Mouse (Mus musculus) heart, embryonic 11.5 days (tissue): ENCODE data around the gene Arhgap10. TPM values are rescaled to one million over a fixed set of nuclear protein-coding genes. Genes with fewer than 3 reads are reported as not detected.
A peak's percentile ranks its signal among the peaks of the same experiment; 100 is the strongest.

ENCODE experiments used
- ATAC-seq: fragments of 200-750 bp; cut with Nextera tagmentation; replicated peaks from 2 replicates; pipeline ENCODE4 v1.8.0; 2017; ENCODE audit warnings: moderate library complexity; ENCODE audit not compliant: insufficient number of reproducible peaks, low FRiP score, low TSS enrichment
- H3K27ac ChIP-seq: fragments of 300-500 bp; sonication (generic); 2 replicates; pipeline ENCODE4 v1.5.1; 2014; ENCODE audit warnings: mild to moderate bottlenecking, low read depth, low read length
- H3K27me3 ChIP-seq: fragments of 300-500 bp; sonication (generic); 2 replicates; pipeline ENCODE4 v1.6.1; 2014; ENCODE audit warnings: mild to moderate bottlenecking, low read length, mixed read lengths; ENCODE audit not compliant: control insufficient read depth, insufficient read depth
- H3K36me3 ChIP-seq: fragments of 300-500 bp; sonication (generic); 2 replicates; pipeline ENCODE4 v1.6.1; 2014; ENCODE audit warnings: mild to moderate bottlenecking, low read length, moderate library complexity, mixed read lengths; ENCODE audit not compliant: control insufficient read depth, insufficient read depth
- H3K4me1 ChIP-seq: fragments of 300-500 bp; sonication (generic); 2 replicates; pipeline ENCODE4 v1.6.1; 2014; ENCODE audit warnings: low read length; ENCODE audit not compliant: control insufficient read depth, insufficient read depth
- H3K4me2 ChIP-seq: fragments of 300-500 bp; sonication (generic); 2 replicates; pipeline ENCODE4 v1.6.1; 2014; ENCODE audit warnings: mild to moderate bottlenecking, moderate library complexity
- H3K4me3 ChIP-seq: fragments of 300-500 bp; sonication (generic); 2 replicates; pipeline ENCODE4 v1.5.1; 2014; ENCODE audit warnings: low read depth, low read length
- H3K9ac ChIP-seq: fragments of 300-500 bp; sonication (generic); 2 replicates; pipeline ENCODE4 v1.6.1; 2014; ENCODE audit warnings: mild to moderate bottlenecking, low read depth, low read length, moderate library complexity
- H3K9me3 ChIP-seq: fragments of 300-500 bp; sonication (generic); replicated peaks from 2 replicates; pipeline ENCODE4 v1.6.1; 2016; ENCODE audit warnings: low read length; ENCODE audit not compliant: control insufficient read depth
- WGBS: fragments of 180-500 bp; shearing (Covaris S2); extraction: QIAGEN DNeasy Blood & Tissue Kit; methylation state at CpG from one replicate; pipeline ENCODE4 v1.1.7; 2014; ENCODE audit not compliant: insufficient replicate concordance; 5-methylcytosine and 5-hydroxymethylcytosine counted together
- polyA plus RNA-seq: library from polyadenylated mRNA; unstranded; fragments of >200 nt; fragmentation: Nextera tagmentation; extraction: Ambion mirVana; gene quantifications from 2 replicates; pipeline ENCODE4 v1.2.1, GENCODE M21; 2014

The Arhgap10 gene
- polyA plus RNA-seq, 1 experiment from 2014 or later: 23.2 TPM

GRCm38 (mm10) chr8:77538256-77538655 lies 20.5 kb upstream of the Arhgap10 start:
- no peak overlapping the region for H3K27ac ChIP-seq
- H3K36me3 ChIP-seq: no peaks in the 10 kb centered on the region
- no peak overlapping the region for H3K9ac ChIP-seq
- H3K4me3 ChIP-seq: no peak overlapping the region
- H3K4me1 ChIP-seq: no peaks in the 10 kb centered on the region
- no peaks in the 10 kb centered on the region for H3K27me3 ChIP-seq
- 87% methylated on average over 1 of the region's 1 CpGs for WGBS
- ATAC-seq: no peak
- no peaks in the 10 kb centered on the region for H3K9me3 ChIP-seq
- H3K4me2 ChIP-seq: no peak overlapping the region

GRCm38 (mm10) chr8:77536821-77537220 lies 19.1 kb upstream of the Arhgap10 start:
- Histone ChIP-seq H3K4me2 (no peak overlapping the region), H3K27me3 (no peaks in the 10 kb centered on the region), H3K9ac (no peak overlapping the region), H3K9me3 (no peaks in the 10 kb centered on the region), H3K27ac (no peak overlapping the region), H3K36me3 (no peaks in the 10 kb centered on the region), H3K4me1 (no peaks in the 10 kb centered on the region), H3K4me3 (no peak overlapping the region)
- no peak for ATAC-seq
- 82% methylated on average over 12 of the region's 12 CpGs for WGBS

- Histone ChIP-seq H3K9me3 (no peaks in the 10 kb centered on the region), H3K27ac (no peak overlapping the region), H3K4me1 (no peaks in the 10 kb centered on the region), H3K9ac (no peak overlapping the region), H3K4me3 (no peak overlapping the region), H3K27me3 (no peaks in the 10 kb centered on the region), H3K36me3 (no peaks in the 10 kb centered on the region), H3K4me2 (no peak overlapping the region)
- no peak for ATAC-seq
- WGBS: 81% methylated on average over 5 of the region's 5 CpGs
Observed at GRCm38 (mm10) chr8:77535026-77535595, 17.4 kb upstream of the Arhgap10 start.

DNA sequence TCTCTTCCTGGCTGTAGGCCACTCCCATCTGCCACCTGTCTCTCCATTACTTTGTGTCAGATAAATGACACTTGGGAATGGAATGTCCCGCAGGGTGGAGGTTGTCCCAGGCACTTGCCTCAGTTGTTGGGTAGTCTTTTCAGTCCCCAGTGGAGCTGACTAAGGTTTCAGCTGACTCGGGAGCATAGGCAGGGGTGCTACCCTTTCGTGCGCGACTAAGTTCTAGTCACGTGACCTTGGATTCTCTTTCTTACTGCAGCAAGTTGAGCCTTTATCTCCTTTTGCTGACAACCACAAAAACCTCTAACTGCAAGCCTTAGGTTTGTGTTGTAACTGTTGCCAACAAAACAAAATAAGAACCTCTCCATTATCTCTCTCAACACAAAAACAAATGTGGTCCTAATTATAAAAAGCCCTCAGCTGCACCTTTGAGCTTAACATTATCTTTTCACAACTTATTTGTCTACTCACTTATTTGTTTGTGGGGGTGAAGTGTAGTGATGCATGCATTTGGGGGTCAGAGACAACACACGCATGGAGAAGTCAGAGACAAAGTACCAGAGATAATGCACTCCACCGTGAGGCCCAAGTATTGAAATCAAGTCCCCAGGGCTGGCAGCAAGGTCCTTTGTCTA lies 16.7 kb upstream of the Arhgap10 start:
- no peak for ATAC-seq
- H3K4me3 ChIP-seq: no peak overlapping the region

DNA sequence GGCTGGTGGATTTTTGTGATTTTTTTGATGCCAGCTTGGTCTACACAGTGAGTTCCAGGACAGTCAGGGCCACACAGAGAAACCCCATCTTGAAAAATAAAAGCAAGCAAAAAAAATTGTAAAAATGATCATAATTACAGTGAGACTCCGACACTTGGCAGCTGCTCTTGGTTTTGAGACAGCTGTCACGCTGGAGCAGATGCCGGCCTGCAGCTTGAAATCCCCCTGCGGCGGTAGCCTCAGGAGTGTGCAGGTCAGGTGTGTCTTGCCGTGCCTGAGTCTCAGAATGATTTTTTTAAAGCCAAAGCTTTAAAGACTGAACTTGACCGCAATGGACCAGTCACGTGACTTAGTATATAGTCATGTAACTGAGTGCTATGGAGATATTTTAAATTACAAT lies 8.4 kb upstream of the Arhgap10 start:
- Histone ChIP-seq H3K27ac (no peak overlapping the region), H3K4me2 (no peak overlapping the region), H3K36me3 (no peaks in the 10 kb centered on the region), H3K27me3 (no peaks in the 10 kb centered on the region), H3K4me1 (peaks cover 9% of the 10 kb centered on the region), H3K9ac (no peak overlapping the region), H3K4me3 (no peak overlapping the region), H3K9me3 (no peaks in the 10 kb centered on the region)
- ATAC-seq: no peak
- WGBS: 85% methylated on average over 8 of the region's 8 CpGs

More for the DNA sequence above, 16.7 kb upstream of the Arhgap10 start:
- Histone ChIP-seq H3K9me3 (no peaks in the 10 kb centered on the region), H3K27ac (no peak overlapping the region), H3K27me3 (no peaks in the 10 kb centered on the region), H3K4me1 (no peaks in the 10 kb centered on the region), H3K9ac (no peak overlapping the region), H3K36me3 (no peaks in the 10 kb centered on the region), H3K4me2 (no peak overlapping the region)
- 54% methylated on average over 8 of the region's 8 CpGs for WGBS

DNA sequence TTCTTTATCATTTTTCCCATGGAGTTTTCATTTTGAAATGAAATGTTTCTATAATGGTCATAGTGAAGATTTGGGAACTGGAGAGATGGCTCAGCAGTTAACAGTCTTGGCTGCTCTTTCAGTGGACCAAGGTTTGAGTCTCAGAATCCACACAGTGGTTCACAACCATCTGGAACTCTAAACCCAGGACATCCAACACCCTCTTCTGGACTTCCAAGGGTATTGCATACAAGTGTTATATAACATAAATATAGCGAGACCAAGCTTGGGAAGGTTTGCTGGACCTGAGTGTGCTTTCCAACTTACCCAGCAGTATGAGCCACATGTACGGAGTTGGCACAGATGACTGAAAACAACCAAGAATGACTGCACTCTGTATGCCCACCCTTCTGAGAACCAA lies 7.2 kb upstream of the Arhgap10 start:
- no peak for ATAC-seq
- Histone ChIP-seq H3K27ac (no peak overlapping the region), H3K4me1 (peaks cover 9% of the 10 kb centered on the region), H3K36me3 (no peaks in the 10 kb centered on the region), H3K27me3 (no peaks in the 10 kb centered on the region), H3K9me3 (no peaks in the 10 kb centered on the region), H3K4me2 (no peak overlapping the region), H3K9ac (no peak overlapping the region), H3K4me3 (no peak overlapping the region)
- WGBS: 90% methylated on average over 2 of the region's 2 CpGs

- Histone ChIP-seq H3K9me3 (no peaks in the 10 kb centered on the region), H3K4me3 (no peak overlapping the region), H3K36me3 (no peaks in the 10 kb centered on the region), H3K4me1 (peaks cover 9% of the 10 kb centered on the region), H3K9ac (no peak overlapping the region), H3K27me3 (no peaks in the 10 kb centered on the region), H3K4me2 (0 out of 2 replicates have a peak overlapping the region, but pooled peaks have one; percentile 22), H3K27ac (no peak overlapping the region)
- no peak for ATAC-seq
- WGBS: 52% methylated on average over 14 of the region's 14 CpGs
Observed at GRCm38 (mm10) chr8:77524018-77524615, 6.4 kb upstream of the Arhgap10 start.

DNA sequence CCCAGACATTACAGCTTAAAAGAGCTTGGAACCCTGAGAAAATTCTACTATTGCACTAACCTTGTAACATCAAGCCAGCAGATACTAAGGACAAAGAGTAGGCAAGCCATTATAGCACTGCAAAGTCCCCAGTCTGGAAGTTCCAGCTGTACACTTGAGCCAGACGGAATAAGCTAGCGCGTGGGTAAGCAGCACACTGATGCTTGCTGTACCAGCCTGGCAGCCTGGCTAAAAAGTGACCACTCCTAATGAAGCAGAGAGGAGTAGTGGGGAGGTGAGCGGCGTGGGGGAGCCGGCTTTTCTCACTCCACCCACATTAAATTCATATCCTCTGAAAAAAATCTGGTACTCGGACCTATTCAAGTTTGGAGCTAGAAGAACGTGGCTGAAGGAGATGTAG lies 5.2 kb upstream of the Arhgap10 start:
- Histone ChIP-seq H3K27ac (no peak overlapping the region), H3K4me1 (peaks cover 15% of the 10 kb centered on the region), H3K4me2 (no peak overlapping the region), H3K27me3 (no peaks in the 10 kb centered on the region), H3K9me3 (no peaks in the 10 kb centered on the region), H3K4me3 (no peak overlapping the region), H3K36me3 (no peaks in the 10 kb centered on the region), H3K9ac (no peak overlapping the region)
- ATAC-seq: no peak
- WGBS: 87% methylated on average over 8 of the region's 8 CpGs
